In the genomic region with DNA sequence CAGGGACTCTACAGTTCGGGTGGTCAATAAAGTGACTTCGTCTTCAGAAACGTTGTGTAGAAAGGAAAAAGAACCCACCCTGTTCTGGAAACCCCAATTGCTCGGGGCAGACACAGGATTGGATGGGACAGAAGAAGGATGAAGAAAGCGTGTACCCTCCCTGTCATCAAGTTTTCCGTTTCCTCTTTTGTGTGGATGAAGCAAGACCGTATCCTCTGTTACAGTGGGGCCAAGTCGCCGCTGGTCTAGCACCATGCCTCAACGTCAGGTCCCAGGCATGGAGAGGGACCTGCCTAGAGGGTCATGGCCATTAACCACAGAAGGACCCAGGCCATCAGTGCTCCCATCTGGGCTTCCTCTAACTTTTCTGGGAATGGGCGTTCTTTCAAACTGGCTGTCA, we compare ENCODE assay signal across 1 mouse cellular context.
TF ChIP-seq lines count a peak whose summit lies in the region.

No protein-coding gene starts in this region.

TF ChIP-seq in CH12.LX, 34 proteins besides CTCF, POLR2A, EP300 and RAD21 (continued from another document):
- TF ChIP-seq ZMIZ1 (IDR thresholded peaks at IDR 0.05; ENCODE audit: low read depth, low read length) (no peak), ZKSCAN1 (IDR thresholded peaks at IDR 0.05; ENCODE audit: borderline replicate concordance, low read depth, low read length) (no peak), KAT2A (IDR thresholded peaks at IDR 0.05; ENCODE audit: insufficient replicate concordance, low read length) (no peak), MYC (IDR thresholded peaks at IDR 0.05; ENCODE audit: low read depth, low read length) (no peak), JUN (IDR thresholded peaks at IDR 0.05; ENCODE audit: insufficient read depth, low read depth, low read length) (no peak), MAFK (IDR thresholded peaks at IDR 0.05; ENCODE audit: insufficient replicate concordance, low read length) (no peak), PAX5 (IDR thresholded peaks at IDR 0.05; ENCODE audit: low read length) (no peak), MEF2A (IDR thresholded peaks at IDR 0.05; ENCODE audit: borderline replicate concordance, low read depth, low read length) (no peak), MAX (IDR thresholded peaks at IDR 0.05; ENCODE audit: low read length) (no peak), CHD1 (IDR thresholded peaks at IDR 0.05; ENCODE audit: low read depth, low read length) (no peak), JUND (conservative IDR thresholded peaks at IDR 0.05; ENCODE audit: low read depth, low read length) (no peak), BHLHE40 (IDR thresholded peaks at IDR 0.05; ENCODE audit: low read depth, low read length) (no peak), E2F4 (IDR thresholded peaks at IDR 0.05; ENCODE audit: insufficient replicate concordance, low read depth, low read length) (no peak)
TF ChIP-seq in CH12.LX: peak in this region for 0.
